Mouse (Mus musculus): ENCODE measurements around the gene Mip. TPM values are rescaled to one million over a fixed set of nuclear protein-coding genes. Genes with fewer than 3 reads are reported as not detected.
"Not testable (repeated sequence)": the region's sequence is repeated elsewhere in the genome, so short reads cannot be mapped to it uniquely, and the experiment has no call there.

The Mip gene
- polyA plus RNA-seq, 3 experiments from 2014 or later: not detected

DNA sequence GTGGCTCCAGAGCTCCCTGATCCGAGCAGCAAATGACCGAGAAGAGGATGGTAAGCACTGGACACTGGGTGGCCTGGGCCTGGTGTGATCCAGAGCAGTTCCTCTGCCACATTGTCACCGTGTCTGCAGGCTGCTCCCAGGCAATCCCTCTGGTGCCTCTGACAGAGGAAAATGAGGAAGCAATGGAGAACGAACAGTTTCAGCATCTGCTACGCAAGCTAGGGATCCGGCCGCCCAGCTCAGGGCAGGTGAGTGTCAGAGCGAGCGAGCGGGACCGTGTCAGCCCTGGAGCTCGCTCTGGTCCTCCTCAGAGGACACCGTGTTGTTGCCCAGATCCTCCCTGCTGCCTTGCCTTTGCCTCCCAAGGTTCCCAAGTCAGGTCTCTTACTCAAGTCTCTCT, 24.9 kb downstream of the Mip start:
- ATAC-seq: no peak

DNA sequence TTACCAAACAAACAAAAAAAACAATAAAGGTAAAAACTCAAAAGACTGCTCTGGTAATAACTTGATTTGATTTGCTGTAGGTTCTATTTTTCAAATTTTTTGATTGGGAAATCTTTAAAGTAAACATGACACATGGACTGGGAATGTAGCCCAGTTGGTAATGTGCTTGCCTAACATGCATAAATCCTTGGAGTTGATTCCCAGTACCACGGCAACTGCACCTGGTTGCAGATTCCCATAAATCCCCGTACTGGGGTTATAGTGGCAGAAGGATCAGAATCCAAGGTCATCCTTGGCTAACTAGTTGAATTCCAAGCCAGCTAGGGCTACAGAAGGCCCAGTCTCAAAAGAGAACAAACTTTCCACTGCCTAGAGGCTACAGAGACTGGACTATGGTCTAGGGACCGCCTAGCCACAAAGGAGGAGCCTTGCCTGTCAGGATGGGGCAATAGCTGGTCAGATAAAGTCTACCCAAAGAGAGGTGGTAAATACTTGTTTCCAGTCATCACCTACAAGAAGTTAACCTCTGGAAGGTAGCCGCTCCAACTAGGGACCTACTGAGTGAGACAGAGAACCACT, 28.1 kb downstream of the Mip start, which contains the start of gene Apon:
Apon (plus strand) TSS at position 420 of the 579 bp plus-strand sequence.
- ATAC-seq: no peak

DNA sequence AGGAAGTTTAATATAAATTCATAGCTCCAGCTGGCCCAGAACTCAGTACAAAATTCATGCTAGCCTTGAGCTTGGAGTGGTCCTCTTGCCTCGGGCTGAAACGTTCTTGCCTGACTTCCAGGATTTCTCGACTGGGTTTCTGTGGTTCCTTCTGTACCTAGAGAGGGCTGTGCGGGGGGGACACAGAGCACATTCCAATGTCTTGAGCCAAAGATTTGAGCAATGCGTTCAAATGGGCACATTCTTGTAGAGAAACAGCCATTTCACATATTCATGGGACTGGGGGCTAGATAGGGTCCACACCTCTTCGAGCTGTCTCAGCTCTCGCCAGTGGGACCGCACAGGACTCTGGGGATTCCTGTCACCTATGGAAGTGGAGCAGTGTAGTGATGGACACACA, 30.3 kb downstream of the Mip start:
- no peak for ATAC-seq

DNA sequence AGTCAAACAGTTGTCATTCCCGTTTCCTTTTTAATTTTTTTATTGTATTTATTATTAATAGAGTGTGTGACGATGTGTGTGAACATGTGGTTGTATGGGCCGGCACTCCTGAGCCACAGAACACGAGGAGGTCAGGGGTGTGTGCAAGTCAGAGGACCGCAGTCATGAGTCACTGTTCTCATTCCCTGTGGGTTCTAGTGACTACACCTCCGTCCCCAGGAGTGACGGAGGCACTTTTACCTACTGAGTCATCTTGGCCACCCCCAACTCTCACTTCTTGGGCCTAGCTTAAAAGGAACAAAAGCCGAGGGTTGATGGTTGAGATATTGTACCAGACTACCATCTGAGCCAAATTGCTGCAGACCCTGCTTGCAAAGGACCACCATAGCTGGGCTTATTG, 30.7 kb downstream of the Mip start:
- ATAC-seq: no peak

DNA sequence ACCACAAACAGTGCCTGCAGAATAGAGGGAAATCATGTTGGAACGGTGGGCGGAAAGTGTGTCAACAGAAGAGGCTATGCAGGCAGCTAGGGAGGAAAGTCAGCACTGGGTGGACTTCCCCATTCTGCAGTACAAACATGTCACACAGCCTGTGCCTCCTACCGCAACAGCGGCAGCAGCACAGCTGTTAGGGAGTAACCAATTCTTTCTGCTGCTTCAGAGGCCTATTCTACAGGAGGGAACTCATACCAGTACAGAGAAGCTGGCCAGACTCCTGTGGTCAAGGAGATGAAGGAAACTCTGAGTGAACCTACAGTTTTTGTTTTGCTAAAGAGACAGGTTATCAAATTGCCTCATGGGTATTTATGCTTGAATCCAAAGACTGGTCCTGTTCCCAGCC, 33.3 kb downstream of the Mip start:
- no peak for ATAC-seq

DNA sequence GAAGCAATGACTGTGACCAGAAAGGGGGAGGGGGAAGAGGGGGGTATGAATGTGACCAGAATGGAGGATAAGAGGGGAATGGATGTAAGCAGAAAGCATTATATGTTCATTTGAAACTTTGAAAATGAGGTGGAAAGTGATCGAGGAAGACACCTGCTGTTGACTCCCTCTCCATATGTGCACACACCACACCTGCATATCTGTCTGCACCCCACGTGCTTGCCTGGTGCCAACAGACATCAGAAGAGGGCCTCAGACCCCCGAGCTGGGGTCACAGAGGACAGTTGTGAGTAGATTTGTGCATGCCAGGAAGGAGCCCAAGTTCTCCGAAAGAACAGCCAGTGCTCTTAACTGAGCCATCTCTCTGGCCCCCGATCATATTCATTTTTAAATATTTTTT, 34.3 kb downstream of the Mip start:
- ATAC-seq: no peak

DNA sequence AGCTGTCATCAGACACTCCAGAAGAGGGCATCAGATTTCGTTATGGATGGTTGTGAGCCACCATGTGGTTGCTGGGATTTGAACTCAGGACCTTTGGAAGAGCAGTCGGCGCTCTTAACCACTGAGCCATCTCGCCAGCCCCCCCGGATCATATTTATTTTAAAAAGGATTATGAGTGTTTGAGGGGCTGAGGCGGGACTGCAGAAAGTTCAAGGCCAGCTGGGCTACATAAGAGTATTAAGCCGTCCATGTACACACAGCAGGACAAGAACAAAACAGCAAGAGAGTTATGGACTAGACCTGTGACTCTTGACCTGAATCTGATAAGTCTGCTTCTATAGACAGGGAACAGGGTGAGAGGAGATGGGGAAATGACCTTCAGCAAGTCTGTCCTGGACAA, 34.7 kb downstream of the Mip start:
- ATAC-seq: not testable (repeated sequence)

DNA sequence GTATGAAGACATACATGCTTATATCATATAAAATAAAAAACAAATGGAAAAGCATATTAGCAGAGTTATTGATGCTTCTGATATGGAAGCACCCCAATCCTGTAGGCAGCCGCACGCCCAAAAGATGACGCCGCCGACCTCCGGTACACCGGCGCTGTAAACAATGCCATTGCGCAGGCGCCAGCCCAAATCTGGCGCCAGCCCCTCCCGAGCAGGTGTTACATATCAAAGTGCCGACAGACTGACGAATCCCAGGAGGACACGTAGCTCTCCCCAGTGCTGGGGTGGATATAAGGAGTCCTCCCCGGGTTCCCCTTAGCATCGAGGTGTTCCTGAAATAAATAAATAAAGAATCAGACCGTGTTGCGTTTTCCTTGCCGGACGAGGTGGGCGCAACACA, 36.7 kb downstream of the Mip start:
- ATAC-seq: no peak

DNA sequence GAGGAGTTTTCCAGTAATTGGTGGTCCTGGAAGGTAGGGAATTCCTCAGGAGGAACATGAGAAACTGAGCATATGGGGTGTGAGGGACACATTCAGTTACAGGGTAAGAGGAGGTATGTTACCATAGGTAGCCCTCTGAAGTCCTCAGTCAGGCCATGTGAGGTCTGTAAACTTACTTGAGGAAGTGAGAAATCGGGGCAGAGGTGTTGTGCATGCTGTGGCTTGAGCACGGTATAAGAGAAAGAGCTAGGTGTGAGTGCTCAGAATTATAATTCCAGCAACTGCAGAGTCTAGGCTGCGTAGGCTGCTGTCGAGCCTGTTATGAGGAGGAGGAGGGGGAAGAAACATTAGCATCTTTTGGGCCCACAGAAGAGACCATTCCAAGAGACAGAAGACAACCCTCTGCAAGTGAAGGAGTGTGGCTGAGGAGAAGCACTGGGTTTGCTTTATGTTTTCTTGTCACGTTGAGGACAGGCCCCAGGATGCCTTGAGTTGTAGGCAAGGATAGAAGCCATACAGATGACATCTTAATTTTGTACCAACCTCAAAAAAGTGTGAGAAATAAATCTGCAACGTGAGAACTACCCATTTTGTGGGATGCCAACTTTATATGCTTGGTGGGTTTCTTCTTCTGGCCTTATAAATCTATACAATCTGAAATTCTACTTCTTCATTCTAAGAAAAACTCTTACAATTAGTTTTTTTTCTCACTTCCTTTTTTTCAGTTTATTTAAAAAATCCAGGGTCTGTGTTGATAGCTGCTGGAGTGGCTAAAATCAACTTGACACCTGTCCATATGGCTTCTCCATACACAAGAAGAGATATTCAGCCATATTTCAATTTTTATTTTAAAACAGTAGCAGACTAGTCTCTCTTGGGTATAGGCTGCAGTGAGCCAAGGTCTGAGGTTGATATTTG, 38.0 kb downstream of the Mip start:
- ATAC-seq: no peak

DNA sequence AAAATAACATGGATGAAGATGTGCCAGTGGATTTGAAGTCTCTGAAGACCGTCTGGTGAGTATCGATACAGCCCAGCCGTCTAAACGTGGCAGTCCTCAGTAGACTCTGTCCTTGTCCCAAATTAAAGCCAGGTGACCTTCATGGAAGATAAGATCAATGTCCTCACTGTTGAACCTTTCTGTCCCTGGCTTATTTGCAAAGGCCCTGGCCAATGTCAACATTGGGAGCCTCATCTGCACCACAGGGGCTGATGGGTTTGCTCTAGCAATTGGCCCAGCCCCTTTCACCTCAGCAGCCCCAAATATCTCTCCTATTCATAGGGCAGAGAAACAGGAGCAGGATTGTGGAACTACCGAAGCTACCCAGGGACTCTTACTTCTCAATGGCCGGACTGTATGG, 42.7 kb downstream of the Mip start, which contains the start of gene Apof:
Apof (plus strand) TSS at position 301 of the 400 bp plus-strand sequence.
- ATAC-seq: no peak

DNA sequence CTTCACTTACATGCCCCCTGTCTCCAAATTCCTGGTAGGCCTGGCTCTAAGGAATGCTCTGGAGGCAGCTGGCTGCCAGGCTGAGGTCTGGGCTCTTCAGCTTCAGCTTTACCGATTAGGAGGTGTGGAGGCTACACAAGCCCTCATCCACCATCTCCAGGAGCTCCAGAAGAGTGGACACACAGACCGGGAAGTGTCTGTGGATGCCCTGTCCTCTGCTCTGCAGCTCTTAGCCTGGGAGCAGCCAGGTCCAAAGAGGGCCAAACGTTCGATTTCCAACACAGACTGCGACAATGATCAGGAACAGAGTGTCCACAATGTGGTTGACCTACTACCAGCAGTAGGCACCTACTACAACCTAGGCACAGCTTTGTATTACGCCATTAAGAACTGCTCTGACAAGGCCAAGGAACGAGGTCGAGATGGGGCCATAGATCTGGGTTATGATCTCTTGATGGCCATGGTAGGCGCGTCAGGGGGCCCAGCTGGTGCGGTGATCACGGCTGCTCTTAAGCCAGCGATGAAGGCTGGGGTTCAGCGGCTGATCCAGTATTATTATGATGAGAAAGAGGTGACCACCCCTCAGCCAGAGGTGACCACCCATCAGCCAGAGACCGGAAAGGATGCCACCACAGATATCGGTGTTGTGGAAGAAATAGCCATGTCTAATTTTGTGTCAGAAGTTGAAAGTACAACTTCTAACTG, 43.7 kb downstream of the Mip start:
- ATAC-seq: no peak

DNA sequence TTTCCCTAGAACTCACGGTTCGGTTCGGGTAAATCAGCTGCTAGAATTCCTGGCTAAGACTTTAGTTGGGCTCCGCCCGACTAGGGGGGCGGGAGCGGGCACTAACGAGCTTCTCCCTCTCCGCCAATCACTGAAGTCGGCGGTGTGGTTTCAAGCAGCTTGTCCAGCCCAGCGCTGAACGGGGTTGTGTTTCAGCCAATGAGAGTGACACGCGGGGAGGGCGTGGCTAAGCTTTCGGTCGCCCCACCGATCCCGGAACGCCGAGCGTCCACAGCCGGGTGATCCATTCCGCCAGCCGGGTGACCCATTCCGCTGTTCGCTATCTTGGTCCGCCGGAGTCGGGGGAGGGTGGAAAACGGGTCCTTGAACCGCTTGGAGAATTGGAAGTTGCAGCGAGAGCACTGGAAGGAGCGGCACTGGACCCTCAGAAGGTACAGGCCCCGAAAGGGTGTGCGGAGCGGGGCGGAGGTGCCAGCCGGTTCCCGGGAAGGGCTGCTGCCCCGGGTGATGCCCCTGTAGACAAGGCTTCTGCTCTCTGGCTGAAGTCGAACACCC, 44.7 kb downstream of the Mip start, which contains the start of gene Stat2:
Stat2 (plus strand) TSS at position 273 of the 555 bp plus-strand sequence.
- peak; percentile 100 for ATAC-seq

DNA sequence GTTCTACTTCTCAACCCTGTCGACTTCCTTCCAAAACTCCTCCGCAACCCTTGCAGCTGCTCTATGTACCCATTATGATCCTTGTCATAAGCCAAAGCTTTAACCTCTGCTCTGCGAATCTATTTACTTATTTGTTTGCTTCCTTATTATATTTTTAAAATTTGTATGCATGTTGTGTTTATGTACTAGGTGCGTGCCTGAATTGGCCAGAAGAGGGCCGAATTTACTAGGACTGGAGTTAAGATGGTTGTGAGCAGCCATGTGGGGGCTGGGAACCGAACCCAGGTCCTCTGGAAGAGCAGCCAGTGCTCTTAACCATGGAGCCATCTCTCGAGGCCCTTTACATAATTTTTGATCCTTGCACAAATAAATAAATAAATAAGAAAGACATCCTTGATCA, 45.2 kb downstream of the Mip start:
- ATAC-seq: no peak

DNA sequence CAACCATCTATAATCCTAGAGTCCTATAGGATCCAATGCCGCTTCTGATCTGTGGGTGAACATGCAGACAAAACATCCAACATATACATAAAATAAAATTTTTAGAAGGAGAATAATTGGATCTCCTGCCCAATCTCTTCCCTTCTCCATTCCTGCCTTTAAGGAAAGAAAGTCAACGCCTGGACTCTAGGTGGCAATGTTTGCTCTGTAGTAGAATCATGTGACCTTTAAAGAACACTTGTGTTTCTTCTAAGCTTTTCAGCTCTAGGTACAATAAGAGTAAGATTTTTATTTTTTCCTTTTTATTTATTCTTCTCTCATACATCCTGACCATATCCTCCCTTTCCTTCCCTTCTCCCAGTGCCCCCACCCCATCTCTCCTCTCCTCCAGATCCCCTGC, 46.2 kb downstream of the Mip start:
- ATAC-seq: no peak

DNA sequence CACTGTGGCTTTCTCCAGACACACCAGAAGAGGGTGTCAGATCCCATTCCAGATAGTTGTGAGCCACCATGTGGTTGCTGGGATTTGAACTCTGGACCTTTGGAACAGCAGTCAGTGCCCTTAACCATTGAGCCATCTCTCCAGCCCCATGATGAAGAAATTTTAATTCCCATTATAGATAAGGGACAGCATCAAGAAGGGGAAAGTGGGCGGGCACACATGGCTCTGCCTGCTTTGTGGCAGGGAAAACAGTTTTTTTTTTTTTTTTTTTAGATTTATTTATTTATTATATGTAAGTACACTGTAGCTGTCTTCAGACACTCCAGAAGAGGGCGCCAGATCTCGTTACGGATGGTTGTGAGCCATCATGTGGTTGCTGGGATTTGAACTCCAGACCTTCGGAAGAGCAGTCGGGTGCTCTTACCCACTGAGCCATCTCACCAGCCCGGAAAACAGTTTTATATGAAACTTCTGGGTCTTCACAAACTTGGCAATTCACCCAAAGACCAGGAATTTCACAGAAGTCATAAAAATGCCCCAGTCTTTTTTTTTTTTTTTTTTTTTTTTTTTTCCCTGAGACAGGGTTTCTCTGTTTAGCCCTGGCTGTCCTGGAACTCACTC, 47.3 kb downstream of the Mip start:
- ATAC-seq: not testable (repeated sequence)

DNA sequence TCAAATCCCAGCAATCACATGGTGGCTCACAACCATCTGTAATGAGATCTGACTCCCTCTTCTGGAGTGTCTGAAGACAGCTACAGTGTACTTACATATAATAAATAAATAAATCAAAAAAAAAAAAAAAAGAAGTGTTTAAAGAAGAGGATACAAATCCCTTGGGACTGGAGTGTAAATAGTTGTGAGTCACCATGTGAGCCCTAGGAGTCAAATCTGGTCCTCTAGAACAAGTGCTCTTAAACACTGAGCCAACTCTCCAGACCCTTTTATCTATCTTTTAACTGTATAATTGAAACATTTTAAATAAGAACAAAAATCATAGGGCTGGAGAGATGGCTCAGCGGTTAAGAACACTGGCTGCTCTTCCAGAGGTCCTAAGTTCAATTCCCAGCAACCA, 49.7 kb downstream of the Mip start:
- not testable (repeated sequence) for ATAC-seq

DNA sequence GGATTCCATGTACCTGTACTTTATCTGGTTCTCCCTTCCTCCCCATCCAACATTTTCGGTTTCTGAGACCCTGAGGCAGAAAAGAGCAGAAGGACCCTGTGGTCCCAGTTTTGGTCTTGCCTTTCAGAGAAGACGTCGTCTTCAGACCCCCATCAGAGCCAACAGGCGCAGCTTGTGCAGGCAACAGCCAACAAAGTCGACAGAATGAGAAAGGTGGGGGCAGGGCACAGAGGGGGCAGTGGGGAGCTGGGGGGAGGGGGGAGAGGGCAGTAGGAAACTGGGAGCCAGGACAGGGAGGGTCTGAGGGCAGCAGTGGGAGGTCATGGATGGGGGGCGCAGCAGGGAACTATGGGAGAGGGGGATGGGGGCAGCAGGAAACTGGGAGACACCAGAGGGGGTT, 52.5 kb downstream of the Mip start:
- no peak for ATAC-seq

DNA sequence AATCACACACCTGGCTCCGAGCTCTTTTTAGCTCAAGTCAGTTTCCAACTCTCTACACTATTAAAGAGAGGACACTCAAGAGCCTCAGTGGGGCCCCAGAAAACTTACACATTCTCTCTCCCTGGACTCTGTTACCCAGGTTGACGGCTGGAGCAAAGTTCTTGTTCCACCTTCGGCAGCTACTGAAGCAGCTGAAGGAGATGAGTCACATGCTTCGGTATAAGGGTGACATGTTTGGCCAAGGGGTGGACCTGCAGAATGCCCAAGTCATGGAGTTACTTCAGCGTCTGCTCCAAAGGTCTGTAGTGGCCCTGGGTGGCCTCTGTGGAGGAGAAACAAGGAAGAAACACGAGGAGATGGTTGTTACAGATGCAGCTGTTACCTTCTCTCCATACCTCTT, 55.3 kb downstream of the Mip start:
- no peak for ATAC-seq

Data from inflammation-experienced regulatory T-cells, adult 6 months (primary cell).